Mouse (Mus musculus) retina, postnatal 7 days (tissue): ENCODE measurements around the gene Spatc1l.

Experiments
- DNase-seq: peaks from one replicate; pipeline ENCODE4 v3.0.0-alpha.2; 2012; ENCODE audit warnings: low read depth, low spot score

Gene Spatc1l

DNA sequence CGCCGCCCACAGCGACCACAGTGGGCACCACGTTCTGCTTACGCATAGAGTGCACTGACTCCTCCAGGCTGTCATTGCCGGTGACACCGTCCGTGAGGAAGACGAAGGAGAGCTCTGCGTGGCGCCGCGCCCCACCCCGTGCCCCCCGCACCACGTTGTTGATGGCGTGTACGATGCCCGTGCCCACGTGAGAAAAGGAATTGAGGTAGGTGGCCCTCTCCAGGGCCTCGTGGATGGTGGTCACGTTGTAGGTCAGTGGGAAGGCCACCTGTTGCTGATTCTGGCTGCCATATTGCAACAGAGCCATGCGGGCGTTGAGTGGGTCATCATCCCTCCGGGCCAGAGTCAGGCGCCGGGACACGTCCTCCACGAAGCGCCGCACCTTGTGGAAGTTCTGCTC lies 34.3 kb downstream of the Spatc1l start:
- DNase-seq: no peak

DNA sequence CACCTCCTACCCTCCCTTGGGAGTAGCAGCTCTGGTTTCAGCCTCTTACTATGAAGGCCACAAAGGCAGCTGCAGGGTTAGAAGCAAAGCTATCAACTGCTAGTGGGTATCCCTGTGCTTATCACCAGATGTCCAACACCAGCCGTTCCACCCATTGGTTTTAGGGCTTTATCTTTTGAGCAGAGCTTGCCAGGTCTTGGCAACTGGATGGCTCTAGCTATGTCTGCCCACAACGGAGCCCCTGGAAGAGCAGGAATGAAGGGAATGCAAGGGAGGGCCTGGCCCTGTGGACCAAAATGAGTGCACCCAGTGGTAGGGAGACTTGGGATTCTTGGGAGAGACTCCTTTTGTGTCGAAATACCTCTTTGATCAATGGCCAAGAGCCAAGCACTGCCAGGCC lies 40.6 kb downstream of the Spatc1l start:
- DNase-seq: no peak

DNA sequence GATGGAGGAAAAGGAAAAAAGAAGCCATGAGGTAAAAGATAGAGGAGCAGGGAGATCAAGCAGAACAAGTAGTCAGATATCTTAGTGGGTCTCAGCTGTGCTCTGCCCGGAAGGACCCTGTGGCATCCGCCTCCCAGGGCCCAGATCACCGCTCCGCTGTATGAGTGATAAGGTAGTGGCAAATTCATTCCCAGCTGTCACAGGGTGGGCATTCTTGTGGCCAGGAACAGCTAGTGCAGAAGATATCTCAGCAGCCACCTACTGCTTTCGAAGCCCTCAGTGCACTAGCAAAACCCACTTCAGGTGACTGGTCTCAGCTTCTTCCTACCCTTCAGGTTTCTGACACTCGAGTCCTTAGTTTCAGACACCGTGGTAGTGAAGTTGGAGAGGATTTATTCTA lies 50.4 kb downstream of the Spatc1l start:
- no peak for DNase-seq
